Mouse (Mus musculus): ENCODE results near the gene Speg.

- 0 out of 2 replicates have a peak, but pooled peaks have one; percentile 22 for TF ChIP-seq ZC3H11A (IDR thresholded peaks at IDR 0.05; ENCODE audit: borderline replicate concordance, low read depth, low read length)
- TF ChIP-seq MAFK (IDR thresholded peaks at IDR 0.05; ENCODE audit: insufficient read depth, low read depth, low read length) = no peak
Measured at GRCm38 (mm10) chr1:75477264-75477965, 102.3 kb downstream of the Speg start.

Measured in ES-E14 (cell line).